Mouse (Mus musculus): Measurements from ENCODE around the gene Lamb3.

DNA sequence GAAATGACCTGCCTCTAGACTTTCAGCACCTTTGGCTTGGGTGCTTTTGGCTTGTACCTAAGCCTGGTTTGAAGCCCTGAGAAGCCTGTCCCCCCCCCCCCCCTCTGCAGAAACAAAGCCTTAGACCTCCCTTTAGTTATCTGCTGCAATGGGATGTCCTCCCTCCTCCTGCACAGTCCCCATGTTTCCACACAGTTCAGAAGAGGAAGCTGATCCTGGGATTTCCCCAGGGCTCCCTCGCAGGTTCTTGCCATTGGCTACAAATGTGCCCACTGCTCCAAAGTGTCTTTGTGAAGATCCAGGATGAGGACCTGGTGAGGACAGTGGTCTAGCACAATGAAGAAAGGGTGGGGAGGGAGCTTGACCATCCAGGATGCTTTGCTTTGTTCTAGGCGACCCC is 95.6 kb downstream of the Lamb3 start:
- TF ChIP-seq POLR2A (IDR thresholded peaks at IDR 0.05; ENCODE audit: extremely low read depth, insufficient read depth, low read length) (no peak), CTCF (IDR thresholded peaks at IDR 0.05; ENCODE audit: low read depth, low read length) (no peak)

All from liver, adult 2 months (tissue).